Mouse (Mus musculus) ZHBTc4 (cell line): ENCODE results near the gene Gm26602.

Source experiments
- DNase-seq: peaks from one replicate; pipeline ENCODE4 v3.0.0-alpha.2; 2011; ENCODE audit warnings: low read depth, low spot score

Gm26602 gene

GRCm38 (mm10) chr10:79931797-79932196 lies 21.1 kb downstream of the Gm26602 start:
- no peak for DNase-seq

- no peak for DNase-seq
Measured at GRCm38 (mm10) chr10:79932736-79933135, 22.1 kb downstream of the Gm26602 start.

DNA sequence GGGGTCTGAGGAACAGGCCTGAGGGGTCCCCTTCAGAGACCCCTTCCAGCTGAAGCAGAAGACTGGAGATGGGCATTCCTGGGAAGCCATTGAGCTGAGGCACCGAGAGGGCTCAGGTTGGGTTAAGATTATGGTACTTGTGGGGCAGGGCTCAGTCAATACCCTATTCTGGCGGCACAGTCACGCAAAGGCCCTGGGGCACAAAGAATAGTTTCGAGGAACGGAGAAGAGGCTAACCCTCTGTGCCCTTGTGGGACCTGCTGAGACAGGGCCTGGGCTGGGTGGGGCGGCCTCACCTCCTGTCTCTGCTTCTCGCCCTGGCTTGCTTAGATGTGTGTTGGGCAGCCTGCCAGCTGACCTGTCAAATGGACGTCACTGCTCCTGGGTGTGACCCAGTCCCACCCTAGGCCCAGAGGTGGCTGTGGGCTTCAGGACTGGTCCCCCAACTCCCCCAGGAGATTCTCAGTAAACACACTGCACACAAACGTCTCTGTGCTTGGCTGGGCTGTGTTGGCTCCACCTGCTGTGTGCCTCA lies 22.6 kb downstream of the Gm26602 start:
- no peak for DNase-seq

GRCm38 (mm10) chr10:79933861-79934260 lies 23.2 kb downstream of the Gm26602 start:
- no peak for DNase-seq

- no peak for DNase-seq
Measured at GRCm38 (mm10) chr10:79934272-79934721, 23.6 kb downstream of the Gm26602 start.

DNA sequence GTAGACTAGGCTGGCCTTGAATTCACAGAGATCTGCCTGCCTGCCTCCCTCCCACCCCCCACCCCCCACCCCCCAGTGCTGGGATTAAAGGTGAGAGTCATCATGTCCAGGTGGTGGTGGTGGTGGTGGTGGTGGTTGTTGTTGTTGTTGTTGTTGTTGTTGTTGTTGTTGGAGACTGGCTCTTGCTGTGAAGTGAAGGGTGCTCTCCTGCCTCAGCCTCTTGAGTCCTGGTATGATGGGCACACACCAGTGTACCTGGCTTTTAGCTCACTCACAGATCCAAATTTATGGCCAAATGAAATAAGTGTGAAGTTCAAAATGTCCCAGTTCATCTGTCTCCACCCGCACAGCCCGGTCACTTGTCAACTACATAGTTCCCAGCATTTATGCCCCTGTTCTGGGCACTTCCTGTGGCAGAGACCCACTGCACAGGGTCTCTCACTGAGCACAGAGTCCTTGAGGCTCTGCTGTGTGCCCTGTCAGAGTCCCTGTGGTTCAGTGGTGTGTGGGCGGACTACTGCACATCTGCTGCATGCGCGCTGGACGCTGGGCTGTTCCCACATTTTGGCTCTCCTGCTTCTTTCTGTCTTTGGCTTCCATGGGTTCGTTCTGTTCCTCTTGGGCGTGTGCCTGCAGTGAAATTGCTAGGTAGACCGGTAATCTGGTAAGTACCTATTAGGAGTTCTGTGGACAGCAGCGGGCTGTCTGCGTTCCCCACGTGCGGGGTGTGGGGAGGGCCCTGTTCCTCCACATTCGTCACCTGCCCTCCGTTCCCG lies 24.3 kb downstream of the Gm26602 start:
- DNase-seq: no peak

DNA sequence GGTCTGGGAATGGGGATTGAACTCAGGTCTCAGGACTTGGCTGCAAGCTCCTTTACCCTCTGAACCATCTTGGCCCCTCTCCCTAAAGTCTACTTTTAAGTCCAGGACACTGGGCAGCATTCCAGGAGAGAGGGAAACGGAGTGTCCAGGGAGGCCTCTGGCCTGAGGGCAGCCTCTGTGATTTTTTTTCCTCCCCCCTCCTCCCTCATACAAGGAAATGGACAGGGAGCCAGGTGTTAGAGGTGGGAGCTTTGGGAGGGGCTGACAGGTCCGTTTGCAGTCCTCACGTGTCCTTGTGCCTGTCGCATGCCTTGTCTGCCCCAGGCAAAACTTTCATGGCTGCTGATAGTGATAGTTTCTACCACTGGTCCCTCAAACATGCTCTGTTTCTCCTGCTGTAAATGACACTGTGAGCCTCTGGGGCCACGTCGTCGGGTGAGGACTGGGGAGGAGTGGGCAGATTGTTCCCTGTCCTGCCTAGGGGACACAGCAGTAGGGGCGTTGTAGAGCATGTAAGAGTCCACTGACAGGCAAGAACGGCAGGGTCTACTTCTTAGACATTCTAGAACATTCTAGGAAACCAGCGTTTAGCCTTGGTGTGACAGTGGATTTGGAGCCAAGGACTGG lies 25.7 kb downstream of the Gm26602 start:
- DNase-seq: no peak

DNA sequence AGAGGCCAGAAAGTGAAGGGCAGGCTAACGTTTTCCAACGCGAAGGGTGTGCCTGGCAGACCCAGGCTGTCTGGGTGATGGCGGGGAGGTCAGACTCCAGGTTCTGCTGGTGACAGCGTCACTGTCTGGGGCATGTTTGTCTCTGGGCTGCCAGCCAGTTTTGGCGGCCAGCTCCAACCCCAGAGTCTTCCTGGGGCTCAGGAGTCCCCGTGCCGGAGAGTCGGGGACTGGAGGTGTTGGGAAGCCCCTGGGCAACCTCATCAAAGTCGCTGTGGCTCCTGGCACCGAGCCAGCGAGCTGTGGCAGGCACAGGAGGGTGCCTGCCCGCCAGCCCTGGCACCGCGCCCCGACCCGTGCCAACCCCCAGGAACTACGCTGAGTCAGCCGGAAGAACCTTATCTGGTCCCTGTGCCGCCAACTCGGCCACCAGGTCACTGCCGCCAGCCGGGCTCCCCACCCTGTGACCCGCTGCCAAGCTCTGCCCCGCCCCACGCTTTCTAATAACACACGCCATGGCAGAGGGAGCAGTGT lies 26.3 kb downstream of the Gm26602 start:
- DNase-seq: no peak

DNA sequence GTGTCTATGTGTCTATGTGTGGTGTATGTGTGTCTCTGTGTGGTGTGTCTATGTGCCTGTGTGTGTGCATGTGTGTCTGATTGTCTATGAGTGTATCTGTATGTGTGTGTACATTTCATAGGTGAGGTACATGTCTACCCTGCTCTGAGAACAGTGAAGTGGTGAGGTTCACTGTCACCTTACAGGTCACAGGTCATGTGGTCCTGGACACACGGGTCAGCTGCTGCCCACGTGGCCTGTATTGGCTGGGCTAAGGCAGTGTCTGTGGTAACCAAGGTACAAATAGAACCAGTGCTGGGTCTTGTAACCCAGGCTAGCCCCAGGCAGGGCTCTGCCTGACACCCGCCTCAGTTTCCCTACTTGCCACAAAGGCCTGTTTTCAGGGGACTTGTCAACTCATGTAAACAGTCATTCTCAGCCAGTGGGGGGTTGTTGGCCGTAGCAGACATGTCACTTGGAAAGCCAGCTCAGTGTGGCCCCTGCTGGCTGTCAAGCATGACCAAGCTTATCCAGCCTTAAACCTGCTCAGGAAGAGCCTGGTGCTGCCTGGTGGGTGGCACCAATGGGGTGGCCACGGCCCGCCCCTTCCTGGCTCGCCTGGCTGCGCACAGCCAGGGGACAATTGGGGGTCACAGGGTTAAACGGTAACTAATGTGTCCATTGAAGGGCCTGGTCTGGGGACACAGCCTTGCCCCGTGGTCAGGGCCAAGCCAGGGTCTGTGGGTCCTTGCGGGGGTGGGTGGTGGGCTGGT lies 27.3 kb downstream of the Gm26602 start:
- no peak for DNase-seq

- DNase-seq: no peak
Measured at GRCm38 (mm10) chr10:79940749-79941148, 30.1 kb downstream of the Gm26602 start.

- no peak for DNase-seq
Measured at GRCm38 (mm10) chr10:79942988-79943387, 32.3 kb downstream of the Gm26602 start.

DNA sequence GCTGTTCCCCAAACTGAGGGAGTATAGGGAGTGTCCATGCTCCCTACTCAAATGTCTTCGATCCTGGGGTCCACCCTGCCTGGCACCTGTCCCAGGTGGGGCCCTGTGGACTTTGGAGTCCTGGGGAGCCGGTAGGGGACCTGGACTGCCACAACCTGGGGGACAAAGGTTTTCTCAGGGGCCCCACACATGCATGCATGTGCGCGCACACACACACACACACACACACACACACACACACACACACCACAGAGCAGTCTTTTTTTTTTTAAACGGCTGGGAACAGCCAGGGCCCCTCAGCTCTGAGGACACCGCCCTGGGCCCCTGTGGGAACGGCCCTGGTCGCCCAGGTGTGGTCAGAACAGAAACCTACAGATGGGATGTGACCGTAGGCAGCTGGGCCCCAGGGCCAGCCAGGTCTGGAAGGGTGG lies 32.8 kb downstream of the Gm26602 start:
- no peak for DNase-seq

GRCm38 (mm10) chr10:79945507-79946234 lies 35.0 kb downstream of the Gm26602 start:
- DNase-seq: no peak

GRCm38 (mm10) chr10:79946752-79947322 lies 36.2 kb downstream of the Gm26602 start:
- no peak for DNase-seq

- no peak for DNase-seq
Measured at GRCm38 (mm10) chr10:79947502-79947901, 36.8 kb downstream of the Gm26602 start.

- DNase-seq: no peak
Measured at GRCm38 (mm10) chr10:79949873-79950272, 39.2 kb downstream of the Gm26602 start.

GRCm38 (mm10) chr10:79950661-79951060 lies 40.0 kb downstream of the Gm26602 start:
- no peak for DNase-seq

GRCm38 (mm10) chr10:79953946-79954345 lies 43.3 kb downstream of the Gm26602 start:
- no peak for DNase-seq

- no peak for DNase-seq
Measured at GRCm38 (mm10) chr10:79955691-79956090, 45.0 kb downstream of the Gm26602 start.

GRCm38 (mm10) chr10:79956643-79957154 lies 46.0 kb downstream of the Gm26602 start:
- no peak for DNase-seq
